Mouse (Mus musculus) right cerebral cortex, postnatal 14 days (tissue): ENCODE data around the gene Arhgap28.
"Not testable (repeated sequence)": the region's sequence is repeated elsewhere in the genome, so short reads cannot be mapped to it uniquely, and the experiment has no call there.

Source experiments
- DNase-seq: peaks from one replicate; pipeline ENCODE4 v3.0.0; 2022

Gene Arhgap28

DNA sequence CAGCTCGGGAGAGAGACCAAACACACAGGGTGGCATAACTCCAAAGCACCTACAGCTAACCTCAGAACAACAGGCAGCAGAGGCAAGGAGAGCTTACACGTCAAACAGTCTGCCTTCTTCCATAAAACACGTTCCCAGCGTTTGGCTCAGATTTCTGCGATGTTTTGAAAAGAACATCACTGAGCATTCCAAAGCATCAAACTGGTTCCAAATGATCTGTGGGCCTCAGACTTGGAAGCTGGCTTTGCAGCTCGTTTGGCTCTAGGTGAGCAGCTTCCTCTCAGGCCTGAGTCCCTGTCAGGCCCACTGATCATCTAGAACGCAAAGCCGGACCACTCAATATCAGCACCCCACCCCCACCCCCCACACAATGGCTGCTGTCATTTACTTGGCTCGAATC lies 137.9 kb downstream of the Arhgap28 start:
- DNase-seq: no peak

DNA sequence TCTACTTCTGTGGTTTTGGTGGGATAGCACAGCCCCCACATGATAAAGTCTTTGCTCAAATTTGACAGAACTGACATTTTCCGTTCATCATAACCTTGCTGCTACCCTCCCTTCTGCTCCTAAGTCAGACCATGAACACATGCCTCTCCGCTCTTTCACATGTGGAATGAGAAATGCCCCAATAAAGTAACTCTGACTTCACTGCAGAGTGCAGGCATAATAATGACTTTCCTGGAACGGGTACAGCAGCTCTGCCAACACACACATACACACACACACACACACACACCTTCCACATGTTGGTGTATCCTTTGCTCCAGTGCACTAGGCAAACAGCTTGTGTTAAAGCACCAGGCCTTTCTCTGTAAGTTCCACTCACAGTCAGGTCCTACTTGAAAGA lies 139.0 kb downstream of the Arhgap28 start:
- DNase-seq: no peak

DNA sequence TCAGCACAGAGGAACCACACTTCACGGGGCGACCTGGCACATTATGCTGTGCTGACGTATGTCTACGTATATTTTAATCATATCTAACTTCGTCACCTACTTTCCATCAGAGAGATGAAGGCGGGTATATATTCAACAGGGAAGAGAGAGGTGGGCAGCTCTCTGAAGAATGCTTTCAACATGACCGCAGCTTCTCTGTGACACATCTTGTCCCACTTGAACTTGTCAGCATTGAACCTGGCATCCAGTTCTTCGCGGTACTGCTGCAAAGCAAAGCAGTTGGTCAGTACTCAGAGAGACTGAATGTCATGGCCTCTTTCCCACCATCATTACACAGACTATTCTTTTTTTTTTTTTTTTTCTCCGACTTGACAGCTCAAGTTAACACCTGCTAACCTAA lies 139.6 kb downstream of the Arhgap28 start:
- no peak for DNase-seq

DNA sequence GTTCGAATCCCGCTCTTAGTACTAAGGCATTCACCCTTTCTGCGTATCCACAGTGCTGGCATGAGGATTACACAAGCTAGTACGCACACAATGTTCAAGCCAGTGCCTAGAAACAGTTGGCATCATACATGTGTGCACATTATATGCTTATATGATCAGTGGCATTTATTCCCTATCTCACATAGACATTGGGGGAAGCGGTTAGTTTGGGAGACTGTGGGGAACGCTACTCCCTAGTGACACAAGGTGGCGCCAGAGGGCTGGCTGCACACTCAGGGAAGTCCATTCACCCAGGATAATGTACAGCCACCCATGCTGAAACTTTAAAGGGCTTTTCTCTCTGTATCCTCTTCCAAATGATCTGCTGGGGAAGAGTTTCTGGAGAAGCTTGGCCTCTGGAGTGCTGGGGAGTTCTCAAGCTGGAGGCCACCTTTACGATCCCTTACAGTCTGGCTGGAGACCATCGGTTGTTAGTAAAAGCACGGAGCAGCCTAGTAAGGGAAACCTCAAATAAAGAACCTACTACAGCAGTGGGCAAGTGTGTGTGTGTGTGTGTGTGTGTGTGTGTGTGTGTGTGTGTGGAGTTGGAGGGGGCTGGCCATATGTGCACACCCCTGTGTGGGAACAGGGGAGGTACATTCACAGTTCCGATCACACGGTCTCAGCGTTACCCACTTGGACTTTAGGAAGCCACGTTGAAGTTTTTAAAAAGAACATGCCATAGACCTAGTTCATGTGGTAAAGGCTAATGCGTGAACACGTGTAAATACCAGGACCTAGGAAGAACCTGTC lies 142.0 kb downstream of the Arhgap28 start:
- DNase-seq: peak; percentile 65

DNA sequence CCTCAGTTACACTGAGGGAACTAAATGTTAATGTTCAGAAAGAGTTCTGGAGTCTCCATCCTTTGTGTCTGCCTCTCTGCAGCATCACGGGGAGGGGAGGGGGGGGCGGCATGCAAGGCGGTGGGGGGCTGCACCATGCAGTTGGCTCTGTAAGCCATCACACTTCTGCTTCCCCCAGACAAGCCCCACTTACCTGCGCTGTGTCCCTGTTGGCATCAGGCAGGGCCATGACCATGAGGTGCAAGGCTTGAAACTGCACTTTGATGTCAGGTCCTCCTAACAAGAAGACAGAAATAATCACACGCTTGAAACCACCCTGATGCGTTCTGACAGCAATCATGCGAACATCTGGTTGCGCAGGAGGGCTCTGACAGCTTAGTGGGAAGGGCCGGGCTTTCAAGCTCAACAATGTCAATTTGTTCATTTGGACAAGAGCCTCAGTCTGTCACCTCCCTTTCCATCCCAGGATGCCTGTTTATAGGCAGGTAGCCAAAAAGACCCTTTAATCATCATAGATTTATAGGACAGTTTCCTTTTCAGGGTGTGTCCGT lies 142.8 kb downstream of the Arhgap28 start:
- DNase-seq: no peak

DNA sequence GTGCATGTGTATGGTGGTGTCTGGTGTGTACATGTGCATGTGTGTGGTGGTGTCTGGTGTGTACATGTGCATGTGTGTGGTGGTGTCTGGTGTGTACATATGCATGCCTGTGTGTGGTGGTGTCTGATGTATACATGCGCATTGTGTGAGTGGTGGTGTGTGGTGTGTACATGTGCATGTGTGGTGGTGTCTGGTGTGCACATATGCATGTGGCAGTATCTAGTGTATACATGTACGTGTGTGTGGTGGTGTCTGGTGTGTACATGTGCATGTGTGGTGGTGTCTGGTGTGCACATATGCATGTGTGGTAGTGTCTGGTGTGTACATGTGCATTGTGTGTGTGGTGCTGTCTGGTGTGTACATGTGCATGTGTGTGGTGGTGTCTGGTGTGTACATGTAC lies 162.4 kb downstream of the Arhgap28 start:
- not testable (repeated sequence) for DNase-seq

DNA sequence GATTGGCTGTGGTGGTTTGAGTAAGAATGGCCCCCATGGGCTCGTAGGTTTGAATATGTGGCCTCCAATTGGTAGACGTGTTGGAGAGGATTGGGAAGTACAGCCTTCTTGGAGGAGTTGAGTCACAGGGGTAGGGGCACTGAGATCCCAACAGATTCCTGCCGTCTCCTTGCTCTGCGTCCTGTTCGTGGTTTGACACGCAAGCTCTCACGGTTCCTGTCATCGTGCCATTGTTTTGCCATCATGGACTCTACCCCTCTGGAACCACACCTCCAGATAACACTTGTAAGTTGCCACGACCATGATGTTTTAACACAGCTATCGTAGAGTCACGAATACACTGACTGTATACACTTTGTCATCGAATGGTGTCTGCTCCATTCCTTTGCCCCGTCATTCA lies 165.0 kb downstream of the Arhgap28 start:
- no peak for DNase-seq

DNA sequence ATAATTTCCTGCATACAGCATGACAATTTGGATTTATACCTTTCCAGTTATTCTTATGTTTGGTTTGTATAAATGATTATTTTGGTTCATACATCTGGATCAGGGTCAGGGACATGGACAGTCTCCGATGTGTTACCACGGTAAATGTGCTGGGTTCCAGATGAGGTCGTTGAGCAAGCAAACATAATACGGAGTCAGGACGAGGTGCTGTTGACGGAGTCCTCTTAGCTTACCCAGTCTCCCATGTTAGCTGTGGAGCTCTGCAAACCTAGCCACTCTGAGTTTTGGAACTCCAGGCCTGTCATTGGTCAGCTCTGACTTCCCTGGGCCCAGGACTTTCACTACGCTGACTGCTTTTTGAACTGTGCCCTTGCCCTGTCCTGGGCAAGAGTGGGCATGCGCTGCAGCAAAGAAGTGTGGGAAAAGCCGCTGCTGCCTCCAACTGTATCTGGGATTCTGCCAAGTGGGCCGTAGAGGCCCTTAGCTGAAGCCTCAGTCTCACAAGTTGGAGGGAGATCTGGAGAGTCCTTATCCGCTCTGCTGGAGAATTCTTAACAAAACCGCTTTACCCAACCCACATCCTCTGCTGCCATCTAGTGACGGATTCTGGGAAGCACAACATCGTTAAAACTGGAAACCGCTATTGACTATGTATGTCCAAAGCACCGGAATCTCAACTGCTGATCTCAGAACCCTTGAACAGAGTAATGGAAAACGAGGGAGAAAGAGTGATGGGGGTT lies 166.4 kb downstream of the Arhgap28 start:
- DNase-seq: peak; percentile 67

DNA sequence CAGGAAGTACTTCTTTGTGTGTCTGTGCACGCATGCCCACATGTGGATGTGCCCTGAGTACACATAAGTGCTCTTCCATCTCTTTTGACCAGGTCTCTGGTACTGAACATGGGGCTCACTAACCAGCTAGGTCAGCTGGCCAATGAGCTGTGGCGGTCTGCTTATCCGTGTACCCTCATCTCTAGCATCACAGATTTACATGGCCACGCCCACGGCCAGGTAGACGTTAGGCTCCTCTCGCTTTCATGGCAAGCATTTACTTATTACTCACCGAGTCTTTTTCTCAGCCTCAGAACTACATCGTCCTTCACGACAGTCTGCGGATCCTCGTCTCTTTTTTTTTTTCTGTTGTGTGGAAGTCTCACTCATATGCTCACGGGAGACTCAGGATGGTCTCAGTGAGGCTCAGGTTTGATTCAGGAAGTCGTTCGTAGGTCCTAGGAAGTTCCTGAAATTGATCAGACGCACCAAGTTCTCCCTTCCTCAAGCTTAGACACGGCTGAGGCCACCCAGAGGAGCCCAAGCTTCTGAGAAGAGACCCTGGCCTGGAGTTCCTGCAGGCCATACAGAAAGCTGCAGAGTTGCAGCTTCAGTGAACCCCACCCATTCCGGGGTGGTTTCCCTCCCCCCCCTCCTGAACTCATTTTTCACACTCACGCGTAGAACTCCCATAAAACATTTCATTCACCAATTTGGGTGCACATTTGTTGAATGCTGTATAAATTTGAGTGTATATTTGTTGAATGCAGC lies 167.6 kb downstream of the Arhgap28 start:
- no peak for DNase-seq

DNA sequence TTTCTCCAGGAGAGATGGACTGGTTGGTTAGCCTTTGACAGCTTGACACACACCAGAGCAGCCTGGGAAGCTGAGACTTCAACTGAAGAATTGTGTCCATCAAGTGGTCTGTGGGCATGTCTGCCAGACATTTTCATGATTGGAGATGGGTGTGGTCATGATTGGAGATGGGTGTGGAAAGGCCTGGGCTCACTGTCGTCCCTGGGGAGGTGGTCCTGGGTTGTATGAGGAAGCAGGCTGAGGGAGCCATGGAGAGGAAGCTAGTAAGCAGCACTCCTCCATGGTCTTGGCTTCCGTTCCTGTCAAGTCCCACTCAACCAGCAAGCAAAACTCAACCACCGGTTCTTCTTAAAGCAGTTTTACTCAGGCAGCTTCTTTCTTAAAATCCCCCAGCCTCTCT lies 176.5 kb downstream of the Arhgap28 start:
- no peak for DNase-seq

DNA sequence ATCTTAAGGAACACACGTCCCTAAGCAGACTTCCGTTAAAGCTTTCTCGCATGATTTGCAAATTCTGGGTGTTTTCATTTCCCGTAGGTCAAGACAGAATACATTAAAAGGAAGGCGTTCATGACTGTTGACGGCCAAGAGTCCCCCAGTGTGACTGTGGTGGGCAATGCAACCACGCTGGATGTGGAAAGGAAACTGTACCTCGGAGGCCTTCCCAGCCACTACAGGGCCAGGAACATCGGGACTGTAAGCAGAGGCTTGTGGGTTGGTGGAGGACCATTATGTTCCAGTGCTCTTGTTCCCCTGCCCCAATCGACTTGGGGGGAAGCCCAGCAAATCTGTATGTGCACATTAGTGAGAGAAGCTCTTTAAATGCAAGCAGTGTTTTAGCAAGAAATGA lies 187.0 kb downstream of the Arhgap28 start:
- DNase-seq: no peak

DNA sequence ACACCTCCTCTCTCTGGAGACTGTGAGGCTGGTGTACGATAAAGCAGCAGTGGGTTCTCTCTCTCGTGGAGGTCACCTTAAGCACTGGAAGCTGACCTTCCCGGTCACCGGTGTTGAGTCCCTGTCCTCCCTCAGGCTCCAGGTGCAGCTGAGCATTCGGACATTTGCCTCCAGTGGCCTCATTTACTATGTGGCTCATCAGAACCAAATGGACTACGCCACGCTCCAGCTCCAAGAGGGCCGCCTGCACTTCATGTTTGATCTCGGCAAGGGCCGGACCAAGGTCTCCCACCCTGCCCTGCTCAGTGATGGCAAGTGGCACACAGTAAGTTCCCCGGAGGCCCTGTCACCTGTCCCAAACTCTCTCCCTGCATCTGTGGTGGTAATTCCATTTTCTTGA lies 188.2 kb downstream of the Arhgap28 start:
- DNase-seq: no peak

DNA sequence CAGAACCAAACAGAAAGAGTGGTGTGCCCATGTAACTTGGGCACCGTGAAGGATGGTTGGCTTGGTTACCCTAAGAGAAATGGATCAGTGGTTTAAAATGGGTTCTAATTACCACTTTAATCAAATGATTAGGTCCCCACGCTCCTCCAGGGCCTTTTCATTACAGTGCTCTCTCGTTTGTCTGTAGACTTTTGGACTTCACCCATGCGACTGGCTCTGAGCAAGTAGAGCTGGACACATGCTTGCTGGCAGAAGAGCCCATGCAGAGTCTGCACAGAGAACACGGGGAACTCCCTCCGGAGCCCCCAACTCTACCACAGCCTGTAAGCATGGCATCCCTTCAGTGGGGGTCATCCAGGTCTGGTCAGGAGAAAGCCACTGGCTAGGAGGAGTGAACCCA lies 190.3 kb downstream of the Arhgap28 start:
- DNase-seq: no peak

DNA sequence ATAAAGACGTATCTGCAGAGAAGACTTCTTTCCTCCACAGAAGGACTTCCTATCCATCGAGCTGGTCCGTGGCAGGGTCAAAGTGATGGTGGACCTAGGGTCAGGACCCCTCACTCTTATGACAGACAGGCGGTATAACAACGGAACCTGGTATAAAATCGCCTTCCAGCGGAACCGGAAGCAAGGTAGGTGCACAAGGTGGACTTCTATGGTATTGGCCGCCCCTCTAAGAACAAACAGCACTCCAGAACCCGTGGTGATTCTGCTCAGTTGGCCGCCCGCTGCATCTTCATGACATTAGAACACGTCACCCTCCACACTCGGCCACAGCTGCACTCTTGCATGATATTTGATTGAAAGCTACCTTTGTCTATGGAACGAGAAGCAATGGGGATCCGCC lies 194.7 kb downstream of the Arhgap28 start:
- DNase-seq: no peak
